Mouse (Mus musculus): ENCODE results near the gene Sptb.

The Sptb gene

GRCm38 (mm10) chr12:76576061-76576460, 134.3 kb downstream of the Sptb start:
- DNase-seq (ENCODE audit: low read depth, low spot score), result no peak

GRCm38 (mm10) chr12:76574815-76575214, 135.5 kb downstream of the Sptb start:
- no peak for DNase-seq (ENCODE audit: low read depth, low spot score)

GRCm38 (mm10) chr12:76573381-76573780, 137.0 kb downstream of the Sptb start:
- no peak for DNase-seq (ENCODE audit: low read depth, low spot score)

- no peak for DNase-seq (ENCODE audit: low read depth, low spot score)
These were observed 137.8 kb downstream of the Sptb start for GRCm38 (mm10) chr12:76572261-76573251.

- DNase-seq (ENCODE audit: low read depth, low spot score), result no peak
These were observed 139.1 kb downstream of the Sptb start for GRCm38 (mm10) chr12:76571266-76571665.

GRCm38 (mm10) chr12:76570221-76570940, 140.0 kb downstream of the Sptb start:
- DNase-seq (ENCODE audit: low read depth, low spot score), result no peak

- no peak for DNase-seq (ENCODE audit: low read depth, low spot score)
These were observed 144.1 kb downstream of the Sptb start for GRCm38 (mm10) chr12:76566284-76566683.

- DNase-seq (ENCODE audit: low read depth, low spot score), result no peak
These were observed 148.2 kb downstream of the Sptb start for GRCm38 (mm10) chr12:76562196-76562595.

GRCm38 (mm10) chr12:76558206-76558605, 152.1 kb downstream of the Sptb start:
- DNase-seq (ENCODE audit: low read depth, low spot score), result no peak

- DNase-seq (ENCODE audit: low read depth, low spot score), result no peak
These were observed 153.5 kb downstream of the Sptb start for GRCm38 (mm10) chr12:76556745-76557389.

- DNase-seq (ENCODE audit: low read depth, low spot score), result no peak
These were observed 154.2 kb downstream of the Sptb start for GRCm38 (mm10) chr12:76556187-76556586.

GRCm38 (mm10) chr12:76554871-76555386, 155.4 kb downstream of the Sptb start:
- no peak for DNase-seq (ENCODE audit: low read depth, low spot score)

GRCm38 (mm10) chr12:76554392-76554791, 156.0 kb downstream of the Sptb start:
- no peak for DNase-seq (ENCODE audit: low read depth, low spot score)

- DNase-seq (ENCODE audit: low read depth, low spot score), result no peak
These were observed 156.4 kb downstream of the Sptb start for GRCm38 (mm10) chr12:76553917-76554316.

- no peak for DNase-seq (ENCODE audit: low read depth, low spot score)
These were observed 157.4 kb downstream of the Sptb start for GRCm38 (mm10) chr12:76552958-76553357.

GRCm38 (mm10) chr12:76552321-76552720, 158.0 kb downstream of the Sptb start:
- peak; percentile 84 for DNase-seq (ENCODE audit: low read depth, low spot score)

- no peak for DNase-seq (ENCODE audit: low read depth, low spot score)
These were observed 161.1 kb downstream of the Sptb start for GRCm38 (mm10) chr12:76549203-76549602.

- DNase-seq (ENCODE audit: low read depth, low spot score), result no peak
These were observed 162.3 kb downstream of the Sptb start for GRCm38 (mm10) chr12:76548082-76548423.

GRCm38 (mm10) chr12:76547409-76548081, 162.8 kb downstream of the Sptb start:
- DNase-seq (ENCODE audit: low read depth, low spot score), result no peak

- no peak for DNase-seq (ENCODE audit: low read depth, low spot score)
These were observed 163.7 kb downstream of the Sptb start for GRCm38 (mm10) chr12:76546383-76547276.

Data from A20 (cell line).